Mouse (Mus musculus): ENCODE results near the gene Gjd3.

The Gjd3 gene

DNA sequence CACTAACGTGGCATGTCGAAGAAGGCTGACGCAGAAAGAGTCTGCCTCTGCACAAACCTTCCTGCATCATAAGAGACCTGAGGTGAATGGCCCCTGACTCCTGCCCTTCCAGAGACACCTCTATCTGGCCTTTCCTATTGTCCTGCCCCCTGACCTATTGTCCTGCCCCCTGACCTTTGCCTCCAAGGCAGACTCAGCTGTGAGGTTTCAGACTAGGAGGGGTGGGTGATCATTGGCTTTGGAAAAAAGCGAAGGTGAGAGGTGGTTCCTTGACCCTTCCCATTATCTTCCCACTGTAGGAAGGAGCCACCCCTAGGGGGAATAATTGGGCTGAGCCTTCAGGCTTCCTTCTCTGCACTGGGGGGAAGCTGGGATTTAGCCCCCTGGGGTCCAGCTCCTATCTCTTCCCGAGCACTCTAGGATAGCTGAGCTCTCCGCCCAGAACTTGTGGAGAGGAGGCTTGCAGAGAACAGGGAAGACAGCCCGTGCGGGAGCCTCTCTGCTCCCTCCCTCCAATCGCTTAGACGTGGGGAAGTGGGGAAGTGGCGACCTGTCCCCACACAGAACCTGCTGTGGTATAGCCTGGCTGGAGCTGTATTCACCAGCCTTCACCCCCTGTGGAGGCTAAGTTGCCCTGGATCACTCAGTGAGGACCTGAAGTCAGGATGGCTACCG is 20.3 kb downstream of the Gjd3 start:
- no peak for DNase-seq (ENCODE audit: low spot score)

GRCm38 (mm10) chr11:98961766-98962165 is 21.1 kb downstream of the Gjd3 start:
- no peak for DNase-seq (ENCODE audit: low spot score)

DNA sequence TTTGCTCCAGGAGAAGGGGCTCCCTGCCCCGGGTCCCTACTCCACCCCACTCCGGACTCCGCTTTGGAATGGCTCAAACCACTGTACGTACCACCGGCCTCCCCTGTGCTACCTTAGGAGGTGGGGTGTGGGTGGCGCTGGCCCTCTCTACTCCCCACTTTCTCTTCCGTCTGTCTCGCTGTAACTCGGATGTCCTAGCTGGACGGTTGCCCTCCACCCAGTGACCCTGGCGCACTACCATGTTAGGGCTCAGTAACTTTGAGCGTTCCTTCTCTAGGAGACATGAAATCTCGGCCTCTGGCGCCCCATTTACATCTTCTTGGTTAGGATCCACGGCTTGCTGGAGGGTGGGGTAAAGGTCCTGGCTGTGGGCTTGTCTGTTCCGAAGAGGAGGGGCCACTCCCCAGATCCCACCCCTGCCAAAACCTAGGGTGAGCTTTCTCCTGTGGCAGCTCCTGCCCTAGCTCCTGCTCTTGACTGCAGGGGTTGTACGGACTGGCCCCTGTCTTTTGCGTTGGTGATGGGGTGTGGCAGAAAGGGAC is 21.7 kb downstream of the Gjd3 start:
- DNase-seq (ENCODE audit: low spot score) = no peak

- peak; percentile 91 for DNase-seq (ENCODE audit: low spot score)
These were observed 22.4 kb downstream of the Gjd3 start for GRCm38 (mm10) chr11:98960313-98960906.

GRCm38 (mm10) chr11:98959437-98960312 is 23.1 kb downstream of the Gjd3 start:
- peak; percentile 85 for DNase-seq (ENCODE audit: low spot score)

GRCm38 (mm10) chr11:98956340-98956739 is 26.5 kb downstream of the Gjd3 start:
- no peak for DNase-seq (ENCODE audit: low spot score)

DNA sequence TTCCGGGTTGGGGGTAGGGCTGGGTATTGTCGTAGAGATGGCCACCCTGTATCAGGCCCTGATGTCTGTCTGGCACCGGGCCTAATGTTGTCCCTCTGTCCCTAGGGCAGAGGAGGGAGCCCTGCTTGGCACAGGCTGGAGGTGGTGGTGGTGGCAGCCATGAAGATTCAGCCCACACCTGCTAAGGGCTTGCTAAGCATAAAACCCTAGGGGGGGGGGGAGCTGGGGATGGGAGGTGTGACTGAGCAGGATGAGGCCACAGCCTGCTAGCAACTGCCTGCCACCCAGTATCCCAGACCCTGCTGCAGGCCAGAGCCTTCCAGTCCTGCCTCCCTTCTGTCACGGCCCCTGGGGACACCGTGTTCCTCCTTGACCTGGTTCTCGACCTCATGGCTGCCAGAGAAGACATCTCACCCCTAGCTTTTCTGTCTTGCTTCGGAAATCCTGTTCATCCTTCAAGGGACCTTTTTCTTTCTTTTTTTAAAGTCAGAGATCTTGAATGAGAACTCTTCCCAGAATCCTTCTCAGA is 27.0 kb downstream of the Gjd3 start:
- no peak for DNase-seq (ENCODE audit: low spot score)

- DNase-seq (ENCODE audit: low spot score) = no peak
These were observed 27.8 kb downstream of the Gjd3 start for GRCm38 (mm10) chr11:98954801-98955706.

GRCm38 (mm10) chr11:98954373-98954772 is 28.4 kb downstream of the Gjd3 start:
- DNase-seq (ENCODE audit: low spot score) = peak; percentile 96

DNA sequence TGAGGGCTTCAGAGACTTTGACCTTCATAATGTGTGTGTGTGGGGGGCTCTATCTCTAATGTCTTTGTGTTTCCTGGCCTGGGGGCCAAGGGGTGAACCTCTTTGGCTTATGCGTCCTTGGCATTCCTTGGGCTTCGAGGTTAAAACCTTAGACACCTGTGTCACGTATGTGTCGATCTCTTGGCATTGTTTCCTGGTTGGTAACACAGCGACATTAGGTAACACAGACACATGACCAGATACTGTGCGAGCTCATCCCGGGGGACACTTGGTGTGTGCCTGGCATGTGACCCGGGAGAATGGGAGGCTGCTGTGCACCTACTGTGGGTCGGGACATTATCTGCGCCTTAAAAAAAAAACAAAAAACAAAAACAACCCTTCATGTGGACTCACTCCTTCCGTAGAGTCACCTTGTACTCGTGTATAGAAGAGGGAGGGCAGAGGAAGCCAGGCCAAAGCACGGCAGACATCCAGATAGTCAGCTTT is 28.9 kb downstream of the Gjd3 start:
- DNase-seq (ENCODE audit: low spot score) = no peak

DNA sequence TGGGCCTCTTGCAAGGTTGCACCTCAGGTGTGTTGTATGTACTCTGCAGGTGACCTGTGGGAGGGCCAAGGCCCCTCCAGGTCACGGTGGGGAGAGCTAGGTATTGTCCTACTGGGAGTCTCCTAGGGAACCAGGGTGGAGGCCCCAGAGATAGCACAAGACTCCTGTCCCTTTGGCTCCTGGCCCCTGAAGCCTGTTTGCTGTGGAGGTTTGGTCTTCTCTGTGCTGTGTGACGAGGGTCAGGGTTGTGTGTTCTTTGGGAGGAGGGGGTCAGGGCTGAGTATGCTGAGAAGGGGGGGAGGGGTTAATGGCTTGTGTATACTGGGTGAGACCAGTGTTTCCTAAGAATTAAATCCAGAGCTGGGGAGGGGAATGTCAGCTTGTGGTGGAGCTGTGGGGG is 29.5 kb downstream of the Gjd3 start:
- DNase-seq (ENCODE audit: low spot score) = no peak

DNA sequence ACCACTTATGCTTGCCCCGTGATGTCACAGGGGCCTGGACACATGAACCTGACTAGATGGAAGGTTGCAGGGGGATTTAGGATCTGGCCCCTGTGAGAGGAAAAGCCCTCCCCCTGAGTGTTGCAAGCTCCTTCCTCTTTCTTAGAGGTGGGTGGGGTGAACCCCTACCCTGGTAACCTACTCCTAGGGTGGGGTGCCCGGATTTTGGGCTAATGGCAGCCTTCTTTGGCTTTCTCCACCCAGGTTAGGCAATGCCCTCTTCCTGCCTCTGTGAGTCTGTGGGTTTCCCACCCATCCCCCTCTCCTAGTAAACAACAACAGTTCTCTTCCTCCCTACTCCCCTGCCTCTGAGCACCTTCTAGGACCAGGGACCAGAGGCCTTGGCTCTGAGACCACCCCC is 30.1 kb downstream of the Gjd3 start:
- no peak for DNase-seq (ENCODE audit: low spot score)

- DNase-seq (ENCODE audit: low spot score) = no peak
These were observed 30.7 kb downstream of the Gjd3 start for GRCm38 (mm10) chr11:98952111-98952510.

- peak; percentile 92 for DNase-seq (ENCODE audit: low spot score)
These were observed 31.6 kb downstream of the Gjd3 start for GRCm38 (mm10) chr11:98951026-98951906.

DNA sequence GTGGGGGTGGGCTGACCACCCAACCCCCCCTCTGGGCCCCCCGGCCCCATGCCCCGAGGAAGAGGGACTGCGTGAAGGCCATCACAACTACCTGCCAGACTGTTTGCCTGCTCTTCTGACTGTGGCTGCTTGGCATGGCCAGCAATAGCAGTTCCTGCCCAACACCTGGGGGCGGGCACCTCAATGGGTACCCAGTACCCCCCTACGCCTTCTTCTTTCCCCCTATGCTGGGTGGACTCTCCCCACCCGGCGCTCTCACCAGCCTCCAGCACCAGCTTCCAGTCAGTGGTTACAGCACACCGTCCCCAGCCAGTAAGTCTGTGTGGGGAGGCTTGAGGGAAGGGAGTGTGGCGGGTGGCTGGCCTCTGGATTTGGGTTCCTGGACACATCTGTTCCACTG is 32.3 kb downstream of the Gjd3 start:
- no peak for DNase-seq (ENCODE audit: low spot score)

- DNase-seq (ENCODE audit: low spot score) = peak; percentile 73
These were observed 32.8 kb downstream of the Gjd3 start for GRCm38 (mm10) chr11:98949958-98950460.

DNA sequence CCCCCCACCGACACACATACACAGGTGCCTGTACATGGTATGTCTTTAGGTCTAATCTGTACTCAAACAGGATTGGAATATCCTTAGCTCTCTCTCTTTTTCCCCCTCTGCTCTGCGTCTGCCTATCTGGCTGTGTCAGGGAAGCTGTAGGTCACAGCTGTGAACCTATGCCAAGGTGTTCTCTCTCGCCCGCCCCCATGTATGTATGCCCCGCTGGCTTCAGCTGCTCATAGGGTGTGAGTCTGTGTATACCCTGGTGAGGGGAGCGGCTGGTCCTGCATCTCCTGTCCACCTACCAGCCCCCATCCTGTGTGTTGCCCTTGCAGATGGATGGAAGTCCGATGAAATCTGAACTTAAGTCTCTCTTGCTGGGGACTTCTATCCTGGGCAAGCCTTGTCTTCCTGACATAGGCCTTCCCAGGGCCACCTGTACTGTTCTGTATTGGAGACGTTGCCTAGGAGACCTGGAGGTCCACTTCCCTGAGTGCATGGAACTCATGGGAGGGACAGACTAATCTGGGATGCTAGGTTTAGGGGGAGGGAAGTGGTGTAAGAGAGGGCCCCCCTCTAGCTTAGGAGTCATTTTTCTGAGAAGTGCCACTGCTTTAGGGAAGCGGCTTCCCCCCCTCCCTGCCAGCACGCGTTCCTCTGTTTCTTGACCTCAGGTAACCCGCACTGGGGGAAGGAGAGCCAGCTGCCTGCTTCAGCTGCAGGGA is 33.4 kb downstream of the Gjd3 start:
- DNase-seq (ENCODE audit: low spot score) = no peak

- no peak for DNase-seq (ENCODE audit: low spot score)
These were observed 34.7 kb downstream of the Gjd3 start for GRCm38 (mm10) chr11:98947969-98948569.

- DNase-seq (ENCODE audit: low spot score) = peak; percentile 77
These were observed 37.2 kb downstream of the Gjd3 start for GRCm38 (mm10) chr11:98945605-98945977.

Measured in testis, postnatal 10 days (tissue).